Mouse (Mus musculus) activated CD4-positive, CD25-positive, alpha-beta regulatory T cell, adult 4 months (primary cell): ENCODE results near the gene Henmt1. TPM values are rescaled to one million over a fixed set of nuclear protein-coding genes. Genes with fewer than 3 reads are reported as not detected.

Experiments
- ATAC-seq: one replicate; pipeline ENCODE4 v1.8.0; 2017
- polyA plus RNA-seq, 2 experiments: library from polyadenylated mRNA; unstranded; fragments of 100-300 nt; shearing (Covaris generic); gene quantifications; one replicate each; pipeline ENCODE4 v1.2.1; 2017

The Henmt1 gene
- under 1 TPM; 0.24 to 0.90 TPM for polyA plus RNA-seq

GRCm38 (mm10) chr3:108939573-108939972 lies at the start of gene Henmt1:
Henmt1 (plus strand) TSS chr3:108939873.
- ATAC-seq = no peak

- ATAC-seq = no peak
These were observed 49.8 kb upstream of the Henmt1 start, which contains the start of gene Fndc7 for GRCm38 (mm10) chr3:108889908-108890307. Fndc7 (minus strand) TSS chr3:108890008.

GRCm38 (mm10) chr3:108892080-108892479 lies 47.6 kb upstream of the Henmt1 start:
- no peak for ATAC-seq

GRCm38 (mm10) chr3:108892914-108893313 lies 46.8 kb upstream of the Henmt1 start:
- ATAC-seq = no peak

GRCm38 (mm10) chr3:108898640-108899039 lies 41.0 kb upstream of the Henmt1 start:
- no peak for ATAC-seq

GRCm38 (mm10) chr3:108900147-108900546 lies 39.5 kb upstream of the Henmt1 start:
- no peak for ATAC-seq

GRCm38 (mm10) chr3:108900681-108901080 lies 39.0 kb upstream of the Henmt1 start:
- no peak for ATAC-seq

GRCm38 (mm10) chr3:108902038-108902437 lies 37.6 kb upstream of the Henmt1 start:
- no peak for ATAC-seq

- ATAC-seq = no peak
These were observed 36.7 kb upstream of the Henmt1 start for GRCm38 (mm10) chr3:108902934-108903333.

- ATAC-seq = no peak
These were observed 29.2 kb upstream of the Henmt1 start for GRCm38 (mm10) chr3:108910303-108911080.

- peak; percentile 86 for ATAC-seq
These were observed 28.6 kb upstream of the Henmt1 start for GRCm38 (mm10) chr3:108911081-108911547.

GRCm38 (mm10) chr3:108911548-108912413 lies 27.9 kb upstream of the Henmt1 start, which contains the start of gene Prpf38b:
Prpf38b (minus strand) TSS chr3:108911727.
- ATAC-seq = peak; percentile 83

GRCm38 (mm10) chr3:108915999-108916398 lies 23.7 kb upstream of the Henmt1 start:
- no peak for ATAC-seq

- ATAC-seq = no peak
These were observed 22.8 kb upstream of the Henmt1 start for GRCm38 (mm10) chr3:108916857-108917256.

GRCm38 (mm10) chr3:108917986-108918385 lies 21.7 kb upstream of the Henmt1 start:
- ATAC-seq = no peak

GRCm38 (mm10) chr3:108918852-108919251 lies 20.8 kb upstream of the Henmt1 start:
- no peak for ATAC-seq

GRCm38 (mm10) chr3:108920442-108921070 lies 19.1 kb upstream of the Henmt1 start:
- ATAC-seq = no peak

- no peak for ATAC-seq
These were observed 17.9 kb upstream of the Henmt1 start for GRCm38 (mm10) chr3:108921822-108922221.

- ATAC-seq = no peak
These were observed 14.0 kb upstream of the Henmt1 start for GRCm38 (mm10) chr3:108925677-108926076.

- no peak for ATAC-seq
These were observed 13.4 kb upstream of the Henmt1 start for GRCm38 (mm10) chr3:108926308-108926707.

GRCm38 (mm10) chr3:108933557-108933956 lies 6.1 kb upstream of the Henmt1 start:
- no peak for ATAC-seq

- ATAC-seq = no peak
These were observed 982 bp upstream of the Henmt1 start for GRCm38 (mm10) chr3:108938691-108939090.
